Mouse (Mus musculus) hematopoietic multipotent progenitor cell, adult 10-12 weeks (in vitro differentiated cells): ENCODE data around the gene Cox6a1. TPM values are rescaled to one million over a fixed set of nuclear protein-coding genes. Genes with fewer than 3 reads are reported as not detected.

ENCODE experiments used
- polyA plus RNA-seq: library from polyadenylated mRNA; stranded (reverse); fragments of >175 nt; gene quantifications from 2 replicates; pipeline ENCODE4 v1.2.3, GENCODE M21; 2012; ENCODE audit warnings: low replicate concordance

The Cox6a1 gene
- 1,125 and 1,487 TPM in 2 replicates for polyA plus RNA-seq

GRCm38 (mm10) chr5:115348546-115349224 is at the start of gene Cox6a1:
TSS of gene Cox6a1 (minus strand) at chr5:115348981.

GRCm38 (mm10) chr5:115340577-115341313 is 8.0 kb downstream of the Cox6a1 start, which contains the start of the genes Gatc and Triap1:
TSS of gene Gatc (minus strand) at chr5:115341178.
TSS of gene Triap1 (plus strand) at chr5:115341225.

GRCm38 (mm10) chr5:115326875-115327609 is 21.7 kb downstream of the Cox6a1 start, which contains the start of gene Srsf9:
TSS of gene Srsf9 (plus strand) at chr5:115327177.

GRCm38 (mm10) chr5:115300792-115301614 is 47.8 kb downstream of the Cox6a1 start, which contains the start of gene Dynll1:
TSS of gene Dynll1 (minus strand) at chr5:115300999.

Other genes with a start within 250 kb of the Cox6a1 start
- 24.4 and 28.9 TPM in 2 replicates for gene Acads, start 229.6 kb downstream of the Cox6a1 start, polyA plus RNA-seq
- 82.2 and 147 TPM in 2 replicates for gene Unc119b, start 214.0 kb downstream of the Cox6a1 start, polyA plus RNA-seq
- 46.4 and 54.1 TPM in 2 replicates for gene Mlec, start 190.8 kb downstream of the Cox6a1 start, polyA plus RNA-seq
- 0.21 and 0.50 TPM in 2 replicates for gene Cabp1, start 154.6 kb downstream of the Cox6a1 start, polyA plus RNA-seq
- 22.5 and 45.5 TPM in 2 replicates for gene Pop5, start 113.1 kb downstream of the Cox6a1 start, polyA plus RNA-seq
- 159 and 396 TPM in 2 replicates for gene Rnf10, start 76.1 kb downstream of the Cox6a1 start, polyA plus RNA-seq
- 10.7 and 17.7 TPM in 2 replicates for gene Coq5, start 69.3 kb downstream of the Cox6a1 start, polyA plus RNA-seq
- 58.0 and 209 TPM in 2 replicates for gene Dynll1, start 48.0 kb downstream of the Cox6a1 start, polyA plus RNA-seq
- gene Srsf9, start 21.8 kb downstream of the Cox6a1 start, polyA plus RNA-seq, result 58.2 and 96.4 TPM in 2 replicates
- 6.3 and 7.5 TPM in 2 replicates for gene Gatc, start 7.8 kb downstream of the Cox6a1 start, polyA plus RNA-seq
- 3.8 and 6.0 TPM in 2 replicates for gene Triap1, start 7.8 kb downstream of the Cox6a1 start, polyA plus RNA-seq
- 3.5 and 17.8 TPM in 2 replicates for gene Msi1, start 80.6 kb upstream of the Cox6a1 start, polyA plus RNA-seq
- 1.6 TPM in 1 of 2 replicates, not detected in the other for gene Pla2g1b, start 117.3 kb upstream of the Cox6a1 start, polyA plus RNA-seq
- 6.8 and 11.5 TPM in 2 replicates for gene Sirt4, start 135.7 kb upstream of the Cox6a1 start, polyA plus RNA-seq
- 143 and 238 TPM in 2 replicates for gene Pxn, start 157.7 kb upstream of the Cox6a1 start, polyA plus RNA-seq
- 322 and 907 TPM in 2 replicates for gene Rplp0, start 210.5 kb upstream of the Cox6a1 start, polyA plus RNA-seq
- gene Gcn1l1, start 216.3 kb upstream of the Cox6a1 start, polyA plus RNA-seq, result 65.8 and 116 TPM in 2 replicates